Mouse (Mus musculus) spleen, adult 2 months (tissue): ENCODE data around the gene Lurap1l.

Experiments used
- CTCF ChIP-seq: fragments of 200-500 bp; IDR thresholded peaks from 2 replicates; pipeline ENCODE4 v1.5.1; 2011; ENCODE audit warnings: mild to moderate bottlenecking, inconsistent platforms; ENCODE audit not compliant: insufficient read depth, insufficient read length, insufficient replicate concordance; ENCODE audit errors: extremely low read depth
- POLR2A ChIP-seq: fragments of 200-500 bp; IDR thresholded peaks from 2 replicates; pipeline ENCODE4 v1.6.1; 2011; ENCODE audit warnings: low read depth, low read length, inconsistent platforms

DNA sequence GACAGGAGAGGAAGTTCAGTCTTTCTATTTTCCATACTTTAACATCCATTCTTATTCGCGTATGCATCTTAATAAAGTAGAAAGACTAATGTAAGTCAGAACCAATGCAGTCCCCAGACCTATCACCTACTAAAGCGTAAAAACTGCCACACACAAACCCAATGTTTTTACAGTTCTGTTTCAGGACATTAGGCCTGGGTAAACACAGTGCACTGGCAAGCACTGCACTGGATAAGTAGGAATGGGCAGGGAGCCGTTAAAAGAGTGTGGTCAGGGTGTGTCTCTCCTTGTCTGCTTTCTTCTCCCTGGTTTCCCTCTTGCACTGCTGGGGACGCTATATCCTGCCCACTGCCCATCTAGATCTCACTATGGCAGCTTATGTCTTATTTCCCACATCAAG lies 2.5 kb upstream of the Lurap1l start:
- TF ChIP-seq CTCF (no peak), POLR2A (no peak)
